Mouse (Mus musculus): Measurements from ENCODE around the gene Sema3g. TPM values are rescaled to one million over a fixed set of nuclear protein-coding genes. Genes with fewer than 3 reads are reported as not detected.
A peak's percentile ranks its signal among the peaks of the same experiment; 100 is the strongest.

Gene Sema3g
- polyA plus RNA-seq, 1 experiment from 2014 or later = 0.90 TPM

GRCm38 (mm10) chr14:31237101-31237882 is 19.6 kb downstream of the Sema3g start:
- WGBS = 87% methylated on average over 7 of the region's 7 CpGs
- no peaks in the 10 kb centered on the region for H3K9me3 ChIP-seq

GRCm38 (mm10) chr14:31240528-31240927 is 22.9 kb downstream of the Sema3g start:
- ATAC-seq (ENCODE audit: low FRiP score) = no peak
- no peak overlapping the region for H3K4me2 ChIP-seq
- H3K36me3 ChIP-seq = peaks cover 17% of the 10 kb centered on the region; the same call in 1 of the 2 replicates
- no peaks in the 10 kb centered on the region for H3K9me3 ChIP-seq
- no peak overlapping the region for H3K4me3 ChIP-seq
- H3K9ac ChIP-seq = no peak overlapping the region
- 79% methylated on average over 3 of the region's 3 CpGs for WGBS
- H3K4me1 ChIP-seq (replicated peaks) = no peaks in the 10 kb centered on the region
- no peaks in the 10 kb centered on the region for H3K27me3 ChIP-seq
- H3K27ac ChIP-seq = no peak overlapping the region

More at GRCm38 (mm10) chr14:31237101-31237882, 19.6 kb downstream of the Sema3g start:
- Histone ChIP-seq H3K4me3 (no peak overlapping the region), H3K27ac (no peak overlapping the region), H3K9ac (no peak overlapping the region), H3K27me3 (no peaks in the 10 kb centered on the region), H3K36me3 (peaks cover 17% of the 10 kb centered on the region; the same call in 1 of the 2 replicates), H3K4me1 (replicated peaks) (0 out of 2 replicates have a peak, but pooled peaks cover 4% of the 10 kb centered on the region), H3K4me2 (no peak overlapping the region)
- no peak for ATAC-seq (ENCODE audit: low FRiP score)

DNA sequence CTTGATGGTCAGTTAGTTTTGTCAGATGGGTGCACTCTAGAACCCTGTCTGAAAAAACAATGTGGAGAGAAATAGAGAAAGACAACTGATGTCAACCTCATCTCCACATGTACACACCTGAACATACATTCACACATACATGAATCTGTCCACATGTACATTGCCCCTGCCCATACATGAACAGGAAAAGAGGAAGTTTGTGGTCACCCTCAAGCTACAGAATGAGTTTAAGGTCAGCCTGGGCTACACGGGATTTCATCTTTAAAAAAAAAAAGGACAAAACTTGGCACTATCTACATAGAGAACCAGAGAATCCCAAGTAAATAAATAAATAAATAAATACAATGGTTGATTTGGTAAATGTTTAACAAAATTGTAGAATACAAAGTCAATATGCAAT is 27.1 kb downstream of the Sema3g start:
- 0 out of 2 replicates have a peak, but pooled peaks cover under 1% of the 10 kb centered on the region for H3K36me3 ChIP-seq
- no peaks in the 10 kb centered on the region for H3K27me3 ChIP-seq
- ATAC-seq (ENCODE audit: low FRiP score) = no peak
- no peak overlapping the region for H3K9ac ChIP-seq
- H3K4me2 ChIP-seq = no peak overlapping the region
- no peak overlapping the region for H3K27ac ChIP-seq
- H3K4me1 ChIP-seq (replicated peaks) = no peaks in the 10 kb centered on the region; the same call in 1 of the 2 replicates
- 82% methylated on average over 1 of the region's 1 CpGs for WGBS
- H3K4me3 ChIP-seq = no peak overlapping the region
- H3K9me3 ChIP-seq = no peaks in the 10 kb centered on the region

DNA sequence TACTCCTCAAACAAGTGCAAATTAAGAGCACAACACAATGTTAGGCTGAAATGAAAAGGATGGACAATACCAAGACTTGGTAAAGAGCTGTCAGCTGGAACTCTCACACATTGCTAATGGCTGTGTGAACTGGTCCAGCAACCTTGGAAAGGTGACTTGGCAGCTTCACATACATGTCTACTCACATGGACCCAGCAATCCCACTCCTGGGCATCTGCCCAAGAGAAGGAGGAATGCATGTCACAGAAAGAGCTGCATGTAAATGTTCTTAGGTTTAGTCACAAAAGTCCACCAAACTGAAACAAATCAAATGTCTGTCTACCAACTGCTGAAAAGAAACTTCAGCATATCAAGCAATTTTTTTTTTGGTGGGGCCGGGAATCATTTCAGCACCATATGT is 28.3 kb downstream of the Sema3g start:
- Histone ChIP-seq H3K27me3 (no peaks in the 10 kb centered on the region), H3K4me3 (no peak overlapping the region), H3K9ac (no peak overlapping the region), H3K9me3 (no peaks in the 10 kb centered on the region), H3K36me3 (no peaks in the 10 kb centered on the region), H3K27ac (no peak overlapping the region), H3K4me1 (replicated peaks) (peaks cover 9% of the 10 kb centered on the region), H3K4me2 (no peak overlapping the region)
- 90% methylated on average over 1 of the region's 1 CpGs for WGBS
- ATAC-seq (ENCODE audit: low FRiP score) = no peak

DNA sequence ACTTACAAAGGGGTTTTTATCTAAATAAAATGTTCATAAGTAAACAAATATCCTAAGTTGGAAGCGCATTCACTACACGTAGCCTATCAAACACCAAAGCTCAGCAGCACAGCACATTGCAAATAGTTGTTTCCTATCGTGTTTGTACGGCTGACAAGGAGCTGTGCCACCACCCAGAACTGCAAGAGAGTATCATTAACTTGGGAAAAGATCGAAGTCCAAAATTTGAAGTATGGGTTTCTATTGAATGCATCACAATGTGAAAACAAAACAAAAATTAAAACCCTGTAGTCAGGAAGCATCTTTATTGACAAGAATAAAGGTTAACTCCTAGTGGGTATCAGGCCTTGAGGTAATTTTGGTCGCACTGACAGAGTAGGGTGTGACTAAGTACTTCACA is 30.7 kb downstream of the Sema3g start:
- Histone ChIP-seq H3K27ac (no peak overlapping the region), H3K4me3 (no peak overlapping the region), H3K9ac (no peak overlapping the region), H3K4me1 (replicated peaks) (peaks cover 21% of the 10 kb centered on the region), H3K27me3 (no peaks in the 10 kb centered on the region), H3K9me3 (no peaks in the 10 kb centered on the region), H3K4me2 (no peak overlapping the region), H3K36me3 (peaks cover 9% of the 10 kb centered on the region)
- 93% methylated on average over 6 of the region's 6 CpGs for WGBS
- no peak for ATAC-seq (ENCODE audit: low FRiP score)

- Histone ChIP-seq H3K27ac (peak overlapping the region; percentile 96), H3K9me3 (no peaks in the 10 kb centered on the region), H3K27me3 (no peaks in the 10 kb centered on the region), H3K4me3 (peak overlapping the region; percentile 99), H3K36me3 (peaks cover 29% of the 10 kb centered on the region), H3K4me1 (replicated peaks) (peaks cover 24% of the 10 kb centered on the region), H3K4me2 (peak overlapping the region; percentile 57), H3K9ac (peak overlapping the region; percentile 100)
- peak; percentile 87; the same call in 1 of the 2 replicates for ATAC-seq (ENCODE audit: low FRiP score)
- WGBS = 22% methylated on average over 38 of the region's 38 CpGs
Observed at GRCm38 (mm10) chr14:31250222-31251083, 32.8 kb downstream of the Sema3g start.

DNA sequence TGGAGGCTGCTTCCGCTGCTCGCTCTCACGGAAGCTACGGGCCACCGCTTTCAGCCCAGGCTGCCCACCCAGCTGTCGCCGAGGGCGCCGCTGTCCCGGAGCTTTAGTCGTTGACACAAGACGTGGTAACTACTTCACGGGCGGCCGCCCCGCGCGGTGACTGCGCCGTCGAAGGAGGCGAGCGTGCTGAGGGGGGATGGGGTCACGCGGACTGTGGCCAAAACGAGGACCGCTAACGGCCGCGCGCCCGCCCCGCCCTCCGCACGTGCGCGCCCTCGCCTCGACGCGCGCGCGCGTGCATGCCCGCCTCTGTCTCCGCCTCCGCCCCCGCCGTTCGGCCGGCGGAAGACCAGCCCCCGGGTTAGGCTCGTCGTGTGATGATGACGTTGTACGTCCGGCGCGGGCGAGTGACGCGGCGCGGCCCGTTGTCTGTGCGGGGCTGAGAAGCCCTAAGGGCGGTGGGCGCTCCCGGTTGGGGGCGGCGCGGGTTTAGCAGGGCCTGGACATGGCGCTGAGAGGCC is 33.5 kb downstream of the Sema3g start, which contains the start of the genes Phf7 and Bap1:
Phf7 (minus strand) TSS at position 234 of the 521 bp plus-strand sequence.
Bap1 (plus strand) TSS at position 367 of the 521 bp plus-strand sequence.
- H3K4me3 ChIP-seq = peak within 1 kb of the TSS; percentile 99
- under 1% methylated on average over 75 of the region's 75 CpGs for WGBS

GRCm38 (mm10) chr14:31251626-31252025 is 34.0 kb downstream of the Sema3g start:
- H3K36me3 ChIP-seq = peaks cover 41% of the 10 kb centered on the region
- no peaks in the 10 kb centered on the region for H3K27me3 ChIP-seq
- peak overlapping the region; percentile 99 for H3K4me3 ChIP-seq
- peak overlapping the region; percentile 84 for H3K27ac ChIP-seq
- H3K4me2 ChIP-seq = peak overlapping the region; percentile 72
- H3K4me1 ChIP-seq (replicated peaks) = peaks cover 24% of the 10 kb centered on the region
- H3K9me3 ChIP-seq = no peaks in the 10 kb centered on the region
- ATAC-seq (ENCODE audit: low FRiP score) = peak; percentile 72
- WGBS = 1% methylated on average over 18 of the region's 18 CpGs
- H3K9ac ChIP-seq = peak overlapping the region; percentile 100

More for the DNA sequence above, 33.5 kb downstream of the Sema3g start, which contains the start of the genes Phf7 and Bap1:
- H3K9me3 ChIP-seq = no peaks in the 10 kb centered on the region
- peak within 1 kb of the TSS; percentile 72 for H3K4me2 ChIP-seq
- peak within 1 kb of the TSS; percentile 100 for H3K9ac ChIP-seq
- H3K4me1 ChIP-seq (replicated peaks) = peaks cover 24% of the 10 kb centered on the region
- H3K27ac ChIP-seq = peak within 1 kb of the TSS; percentile 96
- H3K27me3 ChIP-seq = no peaks in the 10 kb centered on the region
- ATAC-seq (ENCODE audit: low FRiP score) = peak; percentile 90
- H3K36me3 ChIP-seq = peaks cover 36% of the 10 kb centered on the region

DNA sequence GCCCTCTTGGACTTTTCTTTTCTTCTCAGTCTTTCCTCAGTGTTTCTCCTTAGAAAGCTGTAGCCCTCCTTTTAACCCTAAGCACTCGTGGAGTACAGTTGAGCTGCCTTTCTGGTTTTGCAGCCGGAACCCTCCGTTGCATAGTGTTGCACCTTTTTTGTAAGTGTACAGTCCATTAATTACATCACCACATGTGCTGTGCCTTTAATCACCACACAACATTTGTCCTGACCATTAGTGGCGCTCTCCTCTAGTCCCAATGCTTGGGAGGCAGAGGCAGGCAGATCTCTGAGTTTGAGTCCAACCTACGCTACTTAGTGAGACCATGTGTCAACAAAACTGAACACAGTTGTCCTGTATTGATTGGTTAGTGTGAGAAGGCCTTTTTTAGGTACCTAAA is 34.4 kb downstream of the Sema3g start:
- H3K36me3 ChIP-seq = peaks cover 46% of the 10 kb centered on the region
- H3K9me3 ChIP-seq = no peaks in the 10 kb centered on the region
- peak overlapping the region; percentile 100 for H3K9ac ChIP-seq
- H3K4me3 ChIP-seq = peak overlapping the region; percentile 99
- WGBS = 90% methylated on average over 5 of the region's 5 CpGs
- 0 out of 2 replicates have a peak, but pooled peaks have one; percentile 2 for ATAC-seq (ENCODE audit: low FRiP score)
- H3K27me3 ChIP-seq = no peaks in the 10 kb centered on the region
- no peak overlapping the region for H3K27ac ChIP-seq
- H3K4me1 ChIP-seq (replicated peaks) = peaks cover 24% of the 10 kb centered on the region
- H3K4me2 ChIP-seq = peak overlapping the region; percentile 72

DNA sequence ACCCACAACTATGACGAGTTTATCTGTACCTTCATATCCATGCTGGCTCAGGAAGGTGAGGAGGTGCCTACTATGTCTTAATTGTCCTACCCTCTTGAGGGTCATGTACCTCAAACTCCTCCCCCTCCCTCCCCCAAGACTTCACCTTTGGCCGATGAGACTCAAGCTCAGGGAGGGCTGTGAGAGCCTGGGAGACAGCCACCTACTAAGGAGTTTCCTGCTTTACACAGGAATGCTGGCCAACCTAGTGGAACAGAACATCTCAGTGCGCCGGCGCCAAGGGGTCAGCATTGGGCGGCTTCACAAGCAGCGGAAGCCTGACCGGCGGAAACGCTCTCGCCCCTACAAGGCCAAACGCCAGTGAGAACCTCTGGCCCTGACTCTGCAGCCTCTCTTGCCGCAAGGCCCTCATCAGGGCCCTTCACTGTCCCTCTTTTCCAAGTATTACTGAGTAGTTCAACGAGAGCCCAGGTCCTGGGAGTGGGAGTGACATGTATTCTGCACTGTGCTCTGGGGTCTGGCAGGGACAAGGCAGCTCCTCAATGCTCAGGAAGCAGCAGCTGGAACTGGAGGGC is 40.9 kb downstream of the Sema3g start:
- 95% methylated on average over 14 of the region's 14 CpGs for WGBS

GRCm38 (mm10) chr14:31260374-31260773 is 42.7 kb downstream of the Sema3g start:
- WGBS = over 99% methylated on average over 4 of the region's 4 CpGs

More for the DNA sequence above, 40.9 kb downstream of the Sema3g start:
- no peak overlapping the region for H3K9ac ChIP-seq
- H3K4me1 ChIP-seq (replicated peaks) = 0 out of 2 replicates have a peak, but pooled peaks cover 3% of the 10 kb centered on the region
- no peaks in the 10 kb centered on the region for H3K9me3 ChIP-seq
- no peak for ATAC-seq (ENCODE audit: low FRiP score)
- no peak overlapping the region for H3K27ac ChIP-seq
- H3K27me3 ChIP-seq = no peaks in the 10 kb centered on the region
- peaks cover 98% of the 10 kb centered on the region for H3K36me3 ChIP-seq
- H3K4me2 ChIP-seq = no peak overlapping the region
- no peak overlapping the region for H3K4me3 ChIP-seq

More at GRCm38 (mm10) chr14:31260374-31260773, 42.7 kb downstream of the Sema3g start:
- Histone ChIP-seq H3K27ac (no peak overlapping the region), H3K9ac (no peak overlapping the region), H3K36me3 (peaks cover 84% of the 10 kb centered on the region), H3K27me3 (no peaks in the 10 kb centered on the region), H3K4me1 (replicated peaks) (no peaks in the 10 kb centered on the region), H3K9me3 (no peaks in the 10 kb centered on the region), H3K4me3 (no peak overlapping the region), H3K4me2 (no peak overlapping the region)
- no peak for ATAC-seq (ENCODE audit: low FRiP score)
